Mouse (Mus musculus) heart, embryonic 13.5 days (tissue): ENCODE data around the gene Amh. TPM values are rescaled to one million over a fixed set of nuclear protein-coding genes. Genes with fewer than 3 reads are reported as not detected.

ENCODE experiments used
- ATAC-seq: fragments of 200-750 bp; cut with Nextera tagmentation; 2 replicates; pipeline ENCODE4 v1.8.0; 2017; ENCODE audit warnings: moderate TSS enrichment; ENCODE audit not compliant: insufficient number of reproducible peaks, low FRiP score, low TSS enrichment; ENCODE audit errors: extremely low read depth
- H3K27ac ChIP-seq: fragments of 300-500 bp; sonication (generic); replicated peaks from 2 replicates; pipeline ENCODE4 v1.5.1; 2015; ENCODE audit warnings: moderate library complexity, mild to moderate bottlenecking, inconsistent platforms
- H3K27me3 ChIP-seq: fragments of 300-500 bp; sonication (generic); replicated peaks from 2 replicates; pipeline ENCODE4 v1.6.1; 2015; ENCODE audit warnings: mild to moderate bottlenecking, inconsistent platforms
- H3K36me3 ChIP-seq: fragments of 300-500 bp; sonication (generic); 2 replicates; pipeline ENCODE4 v1.6.1; 2015; ENCODE audit warnings: mild to moderate bottlenecking, inconsistent platforms
- H3K4me1 ChIP-seq: fragments of 300-500 bp; sonication (generic); 2 replicates; pipeline ENCODE4 v1.6.1; 2015; ENCODE audit warnings: inconsistent platforms
- H3K4me2 ChIP-seq: fragments of 300-500 bp; sonication (generic); 2 replicates; pipeline ENCODE4 v1.6.1; 2015; ENCODE audit warnings: inconsistent platforms, mild to moderate bottlenecking, moderate library complexity
- H3K4me3 ChIP-seq: fragments of 300-500 bp; sonication (generic); 2 replicates; pipeline ENCODE4 v1.5.1; 2015; ENCODE audit warnings: moderate library complexity, mild to moderate bottlenecking, inconsistent platforms
- H3K9ac ChIP-seq: fragments of 300-500 bp; sonication (generic); 2 replicates; pipeline ENCODE4 v1.6.1; 2015; ENCODE audit warnings: inconsistent platforms, mild to moderate bottlenecking, moderate library complexity
- H3K9me3 ChIP-seq: fragments of 300-500 bp; sonication (generic); 2 replicates; pipeline ENCODE4 v1.6.1; 2016; ENCODE audit warnings: inconsistent platforms
- WGBS: fragments of 180-500 bp; shearing (Covaris S2); methylation state at CpG from one replicate; pipeline ENCODE4 v1.1.7; 2015; ENCODE audit warnings: mixed read lengths; 5-methylcytosine and 5-hydroxymethylcytosine counted together
- polyA plus RNA-seq: library from polyadenylated mRNA; unstranded; fragments of >200 nt; fragmentation: Nextera tagmentation; extraction: Ambion mirVana; gene quantifications from 2 replicates; pipeline ENCODE4 v1.2.1, GENCODE M21; 2015

The Amh gene
- polyA plus RNA-seq, result 0.11 TPM in 1 of 2 replicates, not detected in the other

DNA sequence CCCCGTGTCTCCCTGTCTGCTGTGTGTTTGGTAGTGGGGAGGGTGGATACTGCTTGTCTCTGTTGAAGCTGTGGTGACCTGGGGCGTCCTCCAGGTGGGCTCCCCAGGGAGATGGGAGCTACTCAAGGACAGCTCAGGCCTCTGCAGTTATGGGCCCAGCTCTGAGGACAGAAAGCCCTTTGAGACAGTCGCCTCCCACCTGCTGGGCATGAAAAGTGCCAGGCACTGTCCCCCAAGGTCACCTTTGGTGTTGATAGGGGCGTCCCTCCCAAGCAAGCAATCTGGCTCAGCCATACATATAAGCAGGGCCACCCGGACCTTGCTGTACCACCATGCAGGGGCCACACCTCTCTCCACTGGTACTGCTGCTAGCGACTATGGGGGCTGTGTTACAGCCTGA is at the start of gene Amh:
TSS of gene Amh (plus strand) at position 328 of the 400 bp plus-strand sequence.
- WGBS, result 57% methylated on average over 6 of the region's 6 CpGs
- H3K9me3 ChIP-seq, result no peaks in the 10 kb centered on the region
- peak within 1 kb of the TSS; percentile 36; the same call in 1 of the 2 replicates for H3K27ac ChIP-seq
- peaks cover 32% of the 10 kb centered on the region for H3K27me3 ChIP-seq
- H3K36me3 ChIP-seq, result peaks cover 51% of the 10 kb centered on the region
- H3K4me2 ChIP-seq, result no peak within 1 kb of the TSS
- H3K4me3 ChIP-seq, result no peak within 1 kb of the TSS
- H3K4me1 ChIP-seq, result peaks cover 61% of the 10 kb centered on the region
- ATAC-seq, result no peak
- H3K9ac ChIP-seq, result peak within 1 kb of the TSS; percentile 56

DNA sequence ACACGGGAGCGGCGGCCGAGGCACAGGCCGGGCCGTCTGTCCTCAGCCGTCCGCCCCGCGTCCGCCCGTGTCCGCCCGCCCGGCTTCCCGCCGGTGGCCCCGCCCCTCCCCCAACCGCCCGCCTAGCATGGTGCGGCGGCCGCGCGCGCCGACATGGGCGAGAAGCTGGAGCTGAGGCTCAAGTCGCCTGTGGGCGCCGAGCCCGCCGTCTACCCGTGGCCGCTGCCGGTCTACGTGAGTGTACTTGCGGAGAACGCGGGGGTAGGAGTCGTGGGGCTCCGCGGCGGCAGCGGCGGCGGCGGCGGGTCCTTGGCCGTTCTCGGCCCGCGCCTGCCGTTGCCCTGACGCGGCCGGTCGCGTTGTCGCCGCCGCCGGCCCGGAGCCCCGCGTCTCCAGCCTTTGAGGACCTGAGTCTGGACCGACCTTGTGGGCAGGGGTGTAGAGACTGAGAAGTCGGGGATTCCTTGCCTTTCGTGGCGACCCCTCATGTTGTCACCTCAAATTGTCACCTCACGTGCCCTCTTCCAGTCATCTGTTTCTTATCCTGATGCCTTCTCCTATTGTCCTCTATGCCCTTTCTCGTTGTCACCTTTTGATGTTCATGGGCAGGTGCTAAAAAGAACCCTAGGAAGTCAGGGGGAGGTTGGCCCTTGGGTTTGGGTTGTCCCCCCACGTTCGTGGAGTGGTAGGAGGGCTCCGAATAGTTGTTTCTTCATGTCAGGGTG is 49.6 kb upstream of the Amh start:
- H3K4me1 ChIP-seq, result peaks cover 76% of the 10 kb centered on the region
- peak overlapping the region; percentile 96 for H3K4me3 ChIP-seq
- no peaks in the 10 kb centered on the region for H3K36me3 ChIP-seq
- H3K27ac ChIP-seq, result peak overlapping the region; percentile 87
- ATAC-seq, result no peak
- H3K27me3 ChIP-seq, result no peaks in the 10 kb centered on the region
- no peaks in the 10 kb centered on the region for H3K9me3 ChIP-seq
- peak overlapping the region; percentile 98 for H3K4me2 ChIP-seq
- peak overlapping the region; percentile 99 for H3K9ac ChIP-seq
- under 1% methylated on average over 56 of the region's 75 CpGs for WGBS

DNA sequence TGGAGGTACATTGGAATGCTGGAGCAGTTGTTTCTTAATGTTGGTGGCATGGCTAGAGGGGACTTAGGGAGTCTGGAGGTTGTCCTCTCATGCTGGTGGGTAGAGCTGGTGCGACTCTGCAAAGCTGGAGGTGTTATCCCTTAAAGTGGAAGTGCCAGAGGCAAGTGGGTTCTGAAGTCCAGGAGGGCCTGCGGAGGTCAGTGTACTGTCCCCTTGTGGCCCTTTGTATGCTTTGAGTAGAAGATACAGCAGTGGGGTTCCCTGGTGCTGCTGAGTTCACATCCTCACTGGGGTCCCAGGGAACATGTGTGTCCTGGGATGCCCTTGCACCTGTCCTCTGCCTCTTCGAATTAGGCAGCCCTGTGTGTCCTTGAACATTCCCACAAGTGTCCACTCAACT is 48.9 kb upstream of the Amh start:
- Histone ChIP-seq H3K27ac (peak overlapping the region; percentile 87), H3K4me1 (peaks cover 77% of the 10 kb centered on the region)

DNA sequence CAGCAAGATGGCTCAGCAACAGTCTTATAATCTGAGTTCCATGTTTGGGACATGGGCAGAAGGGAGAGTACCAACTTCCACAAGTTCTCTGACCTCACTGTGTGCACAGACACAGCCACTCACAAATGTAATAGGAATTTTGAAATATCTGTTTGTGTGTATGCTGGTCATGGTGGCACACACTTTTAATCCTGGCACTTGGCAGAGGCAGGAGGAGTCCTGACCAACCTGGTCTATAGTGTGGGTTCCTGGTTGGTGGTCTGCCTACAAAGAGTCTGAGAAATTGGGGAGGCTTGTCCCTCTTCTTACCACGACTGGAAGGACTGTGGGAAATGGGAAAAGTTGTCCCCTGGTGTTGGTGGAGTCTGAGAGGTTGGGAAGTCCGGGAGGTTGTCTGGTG is 48.5 kb upstream of the Amh start:
- Histone ChIP-seq H3K27ac (peak overlapping the region; percentile 87), H3K4me1 (peaks cover 77% of the 10 kb centered on the region)
- WGBS, result 54% methylated on average over 2 of the region's 2 CpGs

More for the DNA sequence above, 48.9 kb upstream of the Amh start:
- Histone ChIP-seq H3K36me3 (no peaks in the 10 kb centered on the region), H3K4me3 (peak overlapping the region; percentile 96), H3K4me2 (peak overlapping the region; percentile 98), H3K27me3 (no peaks in the 10 kb centered on the region), H3K9ac (peak overlapping the region; percentile 99), H3K9me3 (no peaks in the 10 kb centered on the region)
- 17% methylated on average over 3 of the region's 3 CpGs for WGBS
- no peak for ATAC-seq

DNA sequence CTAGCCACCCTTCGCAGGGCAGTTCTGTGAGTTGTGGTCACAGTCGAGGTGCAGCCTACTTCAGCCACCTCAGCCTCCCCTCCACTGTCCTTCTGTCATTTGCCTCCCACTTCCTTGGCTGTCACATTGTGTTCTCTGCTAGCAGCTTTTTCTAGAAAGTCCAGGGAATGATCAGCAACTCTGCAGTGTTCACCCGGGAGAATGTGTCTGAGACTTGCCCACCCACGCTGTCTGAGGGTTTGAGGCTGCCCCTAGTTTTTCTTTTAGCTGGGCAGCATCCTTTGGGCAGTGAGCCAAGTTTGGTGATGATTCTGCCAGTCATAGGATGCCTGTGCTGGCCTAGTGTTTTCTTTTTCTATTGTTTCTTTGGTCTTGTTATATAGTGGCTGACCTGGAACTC is 48.1 kb upstream of the Amh start:
- Histone ChIP-seq H3K36me3 (no peaks in the 10 kb centered on the region), H3K27ac (peak overlapping the region; percentile 87), H3K9me3 (no peaks in the 10 kb centered on the region), H3K4me2 (peak overlapping the region; percentile 98), H3K27me3 (no peaks in the 10 kb centered on the region), H3K4me3 (peak overlapping the region; percentile 96), H3K4me1 (peaks cover 76% of the 10 kb centered on the region), H3K9ac (peak overlapping the region; percentile 99)
- 51% methylated on average over 4 of the region's 4 CpGs for WGBS
- ATAC-seq, result no peak

More for the DNA sequence above, 48.5 kb upstream of the Amh start:
- Histone ChIP-seq H3K9ac (peak overlapping the region; percentile 99), H3K27me3 (no peaks in the 10 kb centered on the region), H3K4me3 (peak overlapping the region; percentile 96), H3K4me2 (peak overlapping the region; percentile 98), H3K9me3 (no peaks in the 10 kb centered on the region), H3K36me3 (no peaks in the 10 kb centered on the region)
- ATAC-seq, result no peak

DNA sequence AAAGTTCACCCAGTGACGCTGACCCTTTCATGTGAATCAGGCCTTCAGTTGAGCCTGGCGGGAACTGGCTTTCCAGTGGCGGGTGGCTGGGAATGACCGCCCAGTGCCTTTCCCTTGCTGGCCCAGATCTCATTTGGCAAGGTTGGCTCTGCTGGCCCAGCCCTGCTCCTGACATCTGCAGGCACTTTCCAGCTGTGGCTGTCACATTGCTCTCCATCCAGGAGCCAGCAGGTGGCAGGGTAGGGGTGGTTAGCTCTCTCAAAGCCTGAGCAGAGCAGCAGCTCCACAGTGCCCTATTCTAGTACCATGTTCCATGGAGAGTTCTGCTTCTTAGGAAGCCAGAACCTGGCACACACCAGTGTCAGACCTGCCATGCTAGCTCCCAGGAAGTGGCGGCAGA is 47.3 kb upstream of the Amh start:
- Histone ChIP-seq H3K9me3 (no peaks in the 10 kb centered on the region), H3K9ac (peak overlapping the region; percentile 99), H3K27me3 (no peaks in the 10 kb centered on the region), H3K4me2 (peak overlapping the region; percentile 98), H3K4me3 (peak overlapping the region; percentile 96; the same call in 1 of the 2 replicates), H3K36me3 (no peaks in the 10 kb centered on the region), H3K4me1 (peaks cover 73% of the 10 kb centered on the region), H3K27ac (peak overlapping the region; percentile 87)
- ATAC-seq, result no peak
- 29% methylated on average over 5 of the region's 5 CpGs for WGBS

DNA sequence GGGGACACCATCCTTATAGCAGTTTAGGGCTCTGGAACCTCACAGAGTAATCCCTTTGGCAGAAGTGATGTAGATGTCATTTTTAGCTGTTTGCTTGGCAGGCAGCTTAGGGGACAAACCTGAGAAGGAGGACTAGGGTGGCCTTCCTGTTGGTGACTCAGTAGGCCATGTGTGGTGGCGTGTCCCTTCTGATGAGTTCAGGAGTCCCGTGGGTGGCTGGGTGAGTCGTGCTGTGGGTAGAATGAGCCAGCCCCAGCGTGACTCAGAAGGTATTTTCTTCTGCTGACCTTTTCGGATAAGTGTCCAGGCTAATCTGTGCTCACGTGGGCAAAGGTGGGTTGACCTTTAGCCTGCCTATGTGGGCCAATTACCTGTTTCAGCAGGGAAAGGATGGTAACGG is 46.4 kb upstream of the Amh start:
- peaks cover 79% of the 10 kb centered on the region for H3K4me1 ChIP-seq
- 59% methylated on average over 7 of the region's 7 CpGs for WGBS
- peaks cover 7% of the 10 kb centered on the region; the same call in 1 of the 2 replicates for H3K36me3 ChIP-seq
- H3K27me3 ChIP-seq, result no peaks in the 10 kb centered on the region
- peak overlapping the region; percentile 98 for H3K4me2 ChIP-seq
- peak overlapping the region; percentile 99 for H3K9ac ChIP-seq
- 0 out of 2 replicates have a peak overlapping the region, but pooled peaks have one; percentile 2 for H3K4me3 ChIP-seq
- peak overlapping the region; percentile 87 for H3K27ac ChIP-seq
- ATAC-seq, result no peak
- no peaks in the 10 kb centered on the region for H3K9me3 ChIP-seq

DNA sequence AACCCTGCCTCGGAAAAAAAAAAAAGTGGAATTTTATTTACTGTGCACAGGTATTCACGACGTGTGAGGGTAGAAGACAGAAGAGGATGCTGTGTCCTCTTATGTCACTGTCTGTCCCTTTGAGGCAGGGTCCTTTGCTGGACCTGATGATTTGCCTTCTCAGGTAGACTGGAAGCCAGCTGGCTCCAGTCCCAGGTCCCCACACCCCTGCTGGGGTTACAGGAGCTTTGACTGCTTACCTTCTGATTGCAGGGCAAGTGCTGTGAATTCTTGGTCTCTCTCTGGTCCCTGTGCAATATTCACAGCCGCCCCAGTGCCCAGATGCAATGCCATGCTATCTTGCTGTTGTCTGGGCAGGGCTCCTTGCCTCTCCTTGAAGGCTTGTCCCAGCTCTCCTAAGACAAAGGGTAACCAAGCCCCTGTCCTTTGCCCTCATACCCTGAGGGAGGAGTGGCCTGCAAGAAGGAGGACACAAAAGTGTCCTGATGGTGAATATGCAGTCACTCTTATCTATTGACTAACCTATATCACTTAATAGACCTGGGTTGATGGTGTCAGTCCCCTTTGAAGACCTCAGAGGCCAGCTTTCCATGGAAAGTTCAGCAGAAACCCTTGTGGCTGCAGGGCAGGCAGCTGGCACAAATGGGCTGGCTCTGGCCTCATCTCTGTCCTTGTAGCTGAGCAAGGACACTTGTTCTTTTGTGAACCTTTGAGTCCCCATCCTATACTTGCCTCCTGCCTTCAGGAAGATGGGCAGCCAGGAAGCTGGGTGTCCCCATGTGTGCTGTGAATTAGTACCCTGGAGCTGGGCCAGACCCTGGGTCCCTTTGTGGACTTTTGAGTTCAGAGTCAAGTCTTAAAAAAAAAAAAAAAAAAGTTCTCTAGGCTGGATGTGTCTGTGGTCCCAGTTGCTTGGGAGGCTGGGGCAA is 44.2 kb upstream of the Amh start:
- H3K36me3 ChIP-seq, result peaks cover 17% of the 10 kb centered on the region
- H3K4me3 ChIP-seq, result no peak overlapping the region
- peaks cover 81% of the 10 kb centered on the region for H3K4me1 ChIP-seq
- H3K4me2 ChIP-seq, result no peak overlapping the region; the same call in 1 of the 2 replicates
- WGBS, result 77% methylated on average over 4 of the region's 4 CpGs
- H3K27me3 ChIP-seq, result no peaks in the 10 kb centered on the region
- ATAC-seq, result no peak
- H3K9ac ChIP-seq, result peak overlapping the region; percentile 33
- no peaks in the 10 kb centered on the region for H3K9me3 ChIP-seq
- peak overlapping the region; percentile 26 for H3K27ac ChIP-seq

DNA sequence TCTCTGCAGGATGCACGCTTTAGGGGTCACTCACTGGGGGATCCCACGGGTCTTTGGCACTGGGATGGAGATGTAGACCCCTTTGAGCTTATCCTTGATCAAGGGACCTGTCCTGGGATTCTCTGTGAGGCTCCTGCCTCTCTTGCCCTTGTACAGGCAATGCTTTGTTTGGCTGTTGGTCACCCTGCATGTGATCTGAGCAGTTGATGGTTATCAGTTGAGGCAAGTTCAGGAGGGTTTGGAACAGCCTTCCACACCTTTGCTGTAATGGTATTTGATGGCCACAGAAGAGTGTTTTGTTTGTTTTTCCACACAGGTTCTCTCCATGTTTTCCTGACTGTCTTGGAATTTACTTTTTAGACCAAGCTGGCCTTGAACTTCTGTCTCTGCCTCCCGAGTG is 43.2 kb upstream of the Amh start:
- 0 out of 2 replicates have a peak overlapping the region, but pooled peaks have one; percentile 0 for H3K9ac ChIP-seq
- ATAC-seq, result no peak
- H3K4me3 ChIP-seq, result no peak overlapping the region
- H3K4me1 ChIP-seq, result peaks cover 81% of the 10 kb centered on the region
- no peaks in the 10 kb centered on the region for H3K9me3 ChIP-seq
- no peaks in the 10 kb centered on the region for H3K27me3 ChIP-seq
- no peak overlapping the region for H3K27ac ChIP-seq
- H3K36me3 ChIP-seq, result peaks cover 27% of the 10 kb centered on the region
- no peak overlapping the region for H3K4me2 ChIP-seq
- 74% methylated on average over 3 of the region's 3 CpGs for WGBS

DNA sequence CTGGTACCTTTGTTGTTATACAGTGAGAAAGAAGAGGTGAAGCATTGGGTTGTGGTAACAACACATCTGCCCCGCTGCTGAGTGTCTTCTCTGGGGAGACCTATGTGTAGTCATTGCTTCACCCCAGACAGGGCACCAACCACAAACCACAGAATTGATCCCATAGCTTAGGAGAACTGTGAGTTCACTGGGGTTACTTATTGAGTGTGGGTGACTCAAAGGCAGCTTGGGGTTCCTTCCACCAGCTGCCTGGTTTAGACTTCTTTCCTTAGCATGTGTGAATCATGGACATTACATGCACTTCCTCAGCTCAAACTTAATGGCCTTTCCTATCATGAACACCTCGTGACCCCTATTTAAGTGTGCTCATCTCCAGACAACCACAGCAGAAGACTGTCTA is 41.5 kb upstream of the Amh start:
- H3K4me2 ChIP-seq, result no peak overlapping the region
- H3K9ac ChIP-seq, result no peak overlapping the region
- WGBS, result 81% methylated on average over 2 of the region's 2 CpGs
- ATAC-seq, result no peak
- H3K4me3 ChIP-seq, result no peak overlapping the region
- no peaks in the 10 kb centered on the region for H3K27me3 ChIP-seq
- H3K9me3 ChIP-seq, result no peaks in the 10 kb centered on the region
- H3K36me3 ChIP-seq, result peaks cover 42% of the 10 kb centered on the region
- H3K4me1 ChIP-seq, result peaks cover 65% of the 10 kb centered on the region
- H3K27ac ChIP-seq, result no peak overlapping the region

DNA sequence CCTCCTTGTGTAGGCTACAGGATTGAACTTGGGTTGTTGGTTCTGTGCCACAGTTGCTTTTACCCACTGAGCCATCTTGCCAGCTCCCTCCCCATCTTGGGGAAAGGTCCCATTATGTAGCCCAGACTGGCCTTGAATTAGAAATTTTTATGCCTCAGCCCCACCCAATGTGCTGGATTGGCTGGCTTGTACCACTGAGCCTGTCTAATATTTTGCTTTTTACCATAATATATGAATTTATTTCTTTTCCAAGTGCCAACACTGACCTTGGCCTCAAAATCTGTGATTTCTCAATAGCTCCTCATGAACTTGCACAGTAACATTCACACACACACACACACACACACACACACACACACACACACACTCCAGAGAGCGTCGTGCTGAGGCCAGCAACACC is 39.3 kb upstream of the Amh start:
- Histone ChIP-seq H3K9ac (no peak overlapping the region), H3K27me3 (no peaks in the 10 kb centered on the region), H3K27ac (0 out of 2 replicates have a peak overlapping the region, but pooled peaks have one; percentile 22), H3K4me3 (no peak overlapping the region), H3K4me1 (peaks cover 42% of the 10 kb centered on the region), H3K36me3 (peaks cover 63% of the 10 kb centered on the region), H3K4me2 (no peak overlapping the region), H3K9me3 (no peaks in the 10 kb centered on the region)
- 66% methylated on average over 2 of the region's 2 CpGs for WGBS
- ATAC-seq, result no peak
